Mouse (Mus musculus) liver, adult 2 months (tissue): Measurements from ENCODE around the gene Rps25.

ENCODE experiments used
- CTCF ChIP-seq: fragments of 200-500 bp; IDR thresholded peaks from 2 replicates; pipeline ENCODE4 v1.5.1; 2011; ENCODE audit warnings: low read depth, low read length, control low read depth
- POLR2A ChIP-seq: fragments of 200-500 bp; IDR thresholded peaks from 2 replicates; pipeline ENCODE4 v1.6.1; 2011; ENCODE audit warnings: low read length, control low read depth; ENCODE audit not compliant: insufficient read depth; ENCODE audit errors: extremely low read depth

GRCm38 (mm10) chr9:44417156-44417891 is 10.4 kb downstream of the Rps25 start:
- TF ChIP-seq CTCF, result no peak
- TF ChIP-seq POLR2A, result no peak
